Mouse (Mus musculus) testis, adult 10 weeks (tissue): ENCODE data around the gene Slc31a1. TPM values are rescaled to one million over a fixed set of nuclear protein-coding genes. Genes with fewer than 3 reads are reported as not detected.

Source experiments
- polyA plus RNA-seq: library from polyadenylated mRNA; stranded (reverse); fragments of 350-450 nt; fragmentation: Illumina TruSeq; extraction: RNeasy Lipid Tissue Mini Kit (QIAGEN cat#74804); gene quantifications from one replicate; pipeline ENCODE4 v1.2.3, GENCODE M21; 2014; ENCODE audit warnings: low read depth, low replicate concordance

Gene Slc31a1
- polyA plus RNA-seq = 49.0 TPM

GRCm38 (mm10) chr4:62360088-62360804 is at the start of gene Slc31a1, which contains the start of gene Fkbp15:
TSS of gene Slc31a1 (plus strand) at chr4:62360727.
TSS of gene Fkbp15 (minus strand) at chr4:62360548.

GRCm38 (mm10) chr4:62408601-62409282 is 48.2 kb downstream of the Slc31a1 start, which contains the start of the genes Cdc26 and Prpf4:
TSS of gene Cdc26 (minus strand) at chr4:62408642.
TSS of gene Prpf4 (plus strand) at chr4:62408797.

GRCm38 (mm10) chr4:62435081-62435480 is 74.6 kb downstream of the Slc31a1 start, which contains the start of gene Rnf183:
TSS of gene Rnf183 (minus strand) at chr4:62435252.

Other genes starting within 250 kb of the Slc31a1 start
- gene Mup21, start 209.9 kb upstream of the Slc31a1 start, polyA plus RNA-seq = not detected
- 594 TPM for gene Zfp37, start 129.7 kb upstream of the Slc31a1 start, polyA plus RNA-seq
- 8.0 TPM for gene Slc31a2, start 98.2 kb upstream of the Slc31a1 start, polyA plus RNA-seq
- 6.6 TPM for gene Fkbp15, start 179 bp upstream of the Slc31a1 start, polyA plus RNA-seq
- gene Cdc26, start 47.9 kb downstream of the Slc31a1 start, polyA plus RNA-seq = 28.3 TPM
- gene Prpf4, start 48.1 kb downstream of the Slc31a1 start, polyA plus RNA-seq = 8.1 TPM
- not detected for gene Rnf183, start 74.5 kb downstream of the Slc31a1 start, polyA plus RNA-seq
- gene Wdr31, start 110.2 kb downstream of the Slc31a1 start, polyA plus RNA-seq = 124 TPM
- gene Bspry, start 119.3 kb downstream of the Slc31a1 start, polyA plus RNA-seq = 29.7 TPM
- not detected for gene Hdhd3, start 142.7 kb downstream of the Slc31a1 start, polyA plus RNA-seq
- 0.73 TPM for gene Alad, start 159.2 kb downstream of the Slc31a1 start, polyA plus RNA-seq
- gene Pole3, start 164.3 kb downstream of the Slc31a1 start, polyA plus RNA-seq = 101 TPM
- 26.4 TPM for gene 4933430I17Rik, start 164.6 kb downstream of the Slc31a1 start, polyA plus RNA-seq
- gene Rgs3, start 199.1 kb downstream of the Slc31a1 start, polyA plus RNA-seq = 6.0 TPM